Mouse (Mus musculus) hindbrain, embryonic 14.5 days (tissue): ENCODE data around the gene Wwox. TPM values are rescaled to one million over a fixed set of nuclear protein-coding genes. Genes with fewer than 3 reads are reported as not detected.

Experiments used
- ATAC-seq: fragments of 200-750 bp; cut with Nextera tagmentation; 2 replicates; pipeline ENCODE4 v1.8.0; 2017; ENCODE audit warnings: moderate number of reproducible peaks, mild to moderate bottlenecking, moderate TSS enrichment, moderate library complexity; ENCODE audit not compliant: low FRiP score
- DNase-seq: peaks from one replicate; pipeline ENCODE4 v3.0.0-alpha.2; 2015; ENCODE audit warnings: low spot score
- H3K27ac ChIP-seq: fragments of 300-500 bp; sonication (generic); 2 replicates; pipeline ENCODE4 v1.5.1; 2014; ENCODE audit warnings: mild to moderate bottlenecking, moderate library complexity
- H3K27me3 ChIP-seq: fragments of 300-500 bp; sonication (generic); 2 replicates; pipeline ENCODE4 v1.6.1; 2014; ENCODE audit warnings: mild to moderate bottlenecking, low read length, mixed read lengths; ENCODE audit not compliant: control insufficient read depth, insufficient read depth
- H3K36me3 ChIP-seq: fragments of 300-500 bp; sonication (generic); replicated peaks from 2 replicates; pipeline ENCODE4 v1.6.1; 2014; ENCODE audit not compliant: control insufficient read depth, insufficient read depth
- H3K4me1 ChIP-seq: fragments of 300-500 bp; sonication (generic); replicated peaks from 2 replicates; pipeline ENCODE4 v1.6.1; 2014; ENCODE audit warnings: antibody characterized with exemption, low read length, mixed read lengths; ENCODE audit not compliant: control insufficient read depth, insufficient read depth
- H3K4me2 ChIP-seq: fragments of 300-500 bp; sonication (generic); replicated peaks from 2 replicates; pipeline ENCODE4 v1.6.1; 2014; ENCODE audit warnings: mild to moderate bottlenecking, moderate library complexity
- H3K4me3 ChIP-seq: fragments of 300-500 bp; sonication (generic); replicated peaks from 2 replicates; pipeline ENCODE4 v1.5.1; 2014; ENCODE audit warnings: mild to moderate bottlenecking, low read length
- H3K9ac ChIP-seq: fragments of 300-500 bp; sonication (generic); 2 replicates; pipeline ENCODE4 v1.6.1; 2014
- H3K9me3 ChIP-seq: fragments of 300-500 bp; sonication (generic); 2 replicates; pipeline ENCODE4 v1.6.1; 2016; ENCODE audit warnings: low read length; ENCODE audit not compliant: control insufficient read depth
- WGBS: fragments of 180-500 bp; shearing (Covaris S2); extraction: QIAGEN DNeasy Blood & Tissue Kit; methylation state at CpG from one replicate; pipeline ENCODE4 v1.1.7; 2014; 5-methylcytosine and 5-hydroxymethylcytosine counted together
- polyA plus RNA-seq: library from polyadenylated mRNA; unstranded; fragments of >200 nt; fragmentation: Nextera tagmentation; extraction: Ambion mirVana; gene quantifications from 2 replicates; pipeline ENCODE4 v1.2.1, GENCODE M21; 2014

Gene Wwox
- polyA plus RNA-seq, 1 experiment from 2014 or later, result 12.7 TPM

DNA sequence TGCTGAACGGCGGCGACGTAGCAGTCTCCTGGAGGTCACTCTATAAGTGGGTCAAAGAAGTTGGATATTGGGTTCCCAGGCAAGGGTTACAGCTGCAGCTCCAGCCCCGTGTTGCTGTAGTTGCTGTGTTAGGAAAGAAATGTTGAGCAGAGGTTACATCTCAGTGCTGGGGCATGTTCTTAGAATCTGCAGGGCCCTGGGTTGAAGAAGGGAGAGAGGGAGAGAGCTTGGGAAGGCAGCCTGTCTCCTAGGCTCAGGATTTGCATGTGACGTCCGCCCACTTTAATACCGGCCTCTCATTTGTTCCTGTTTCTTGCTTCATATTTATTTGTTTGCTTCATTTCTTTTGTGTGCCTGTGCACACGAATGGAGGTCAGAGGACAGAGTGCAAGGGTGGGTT lies 410.0 kb downstream of the Wwox start:
- Histone ChIP-seq H3K27ac (no peak overlapping the region), H3K4me3 (no peak overlapping the region), H3K4me1 (peaks cover 17% of the 10 kb centered on the region), H3K9me3 (no peaks in the 10 kb centered on the region), H3K4me2 (no peak overlapping the region), H3K36me3 (no peaks in the 10 kb centered on the region), H3K27me3 (no peaks in the 10 kb centered on the region), H3K9ac (no peak overlapping the region)
- DNase-seq (no peak), ATAC-seq (no peak)
- WGBS, result 57% methylated on average over 9 of the region's 9 CpGs

- Histone ChIP-seq H3K9me3 (no peaks in the 10 kb centered on the region), H3K27ac (no peak overlapping the region), H3K4me3 (no peak overlapping the region), H3K4me1 (peaks cover 17% of the 10 kb centered on the region), H3K4me2 (no peak overlapping the region), H3K27me3 (no peaks in the 10 kb centered on the region), H3K9ac (no peak overlapping the region), H3K36me3 (no peaks in the 10 kb centered on the region)
- WGBS, result 40% methylated on average over 15 of the region's 15 CpGs
- DNase-seq (no peak), ATAC-seq (no peak; the same call in 1 of the 2 replicates)
These were observed 410.8 kb downstream of the Wwox start for GRCm38 (mm10) chr8:114850014-114850870.

- H3K27ac ChIP-seq, result no peak overlapping the region
- H3K27me3 ChIP-seq, result no peaks in the 10 kb centered on the region
- H3K9ac ChIP-seq, result no peak overlapping the region
- H3K4me2 ChIP-seq, result no peak overlapping the region
- H3K9me3 ChIP-seq, result no peaks in the 10 kb centered on the region
- H3K4me3 ChIP-seq, result no peak overlapping the region
- DNase-seq, result no peak
- H3K36me3 ChIP-seq, result no peaks in the 10 kb centered on the region
- WGBS, result 84% methylated on average over 4 of the region's 4 CpGs
- peaks cover 12% of the 10 kb centered on the region for H3K4me1 ChIP-seq
- no peak for ATAC-seq
These were observed 414.3 kb downstream of the Wwox start for GRCm38 (mm10) chr8:114853765-114854164.

DNA sequence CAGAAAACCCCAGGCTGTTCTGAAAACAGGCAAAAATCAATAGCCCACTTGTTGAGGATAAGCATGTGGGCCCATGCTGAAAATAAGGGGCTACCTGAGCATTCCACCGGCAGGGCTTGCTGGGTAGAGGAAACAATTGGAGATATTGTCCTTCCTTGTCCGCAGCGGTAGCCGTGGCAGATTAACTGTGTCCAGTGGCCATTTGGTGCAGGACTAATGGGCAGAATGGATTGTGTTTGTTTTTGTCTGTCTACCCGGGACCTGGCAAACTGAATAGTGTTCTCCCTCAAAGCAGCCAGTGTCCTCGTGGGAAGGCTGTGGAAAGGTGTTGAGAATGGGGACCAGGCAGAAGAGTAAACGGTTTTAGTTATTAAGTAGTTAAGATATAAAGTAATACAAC lies 416.4 kb downstream of the Wwox start:
- ATAC-seq (no peak), DNase-seq (no peak)
- Histone ChIP-seq H3K4me1 (peaks cover 9% of the 10 kb centered on the region), H3K9ac (no peak overlapping the region), H3K4me3 (no peak overlapping the region), H3K36me3 (no peaks in the 10 kb centered on the region), H3K27ac (no peak overlapping the region), H3K9me3 (no peaks in the 10 kb centered on the region), H3K27me3 (no peaks in the 10 kb centered on the region), H3K4me2 (no peak overlapping the region)
- WGBS, result 12% methylated on average over 7 of the region's 7 CpGs

GRCm38 (mm10) chr8:114865911-114866310 lies 426.5 kb downstream of the Wwox start:
- Histone ChIP-seq H3K27me3 (no peaks in the 10 kb centered on the region), H3K4me3 (no peak overlapping the region), H3K4me1 (no peaks in the 10 kb centered on the region), H3K36me3 (no peaks in the 10 kb centered on the region), H3K9me3 (no peaks in the 10 kb centered on the region), H3K4me2 (no peak overlapping the region), H3K27ac (no peak overlapping the region), H3K9ac (no peak overlapping the region)
- ATAC-seq, result no peak
- DNase-seq, result no peak
- WGBS, result 27% methylated on average over 3 of the region's 3 CpGs

DNA sequence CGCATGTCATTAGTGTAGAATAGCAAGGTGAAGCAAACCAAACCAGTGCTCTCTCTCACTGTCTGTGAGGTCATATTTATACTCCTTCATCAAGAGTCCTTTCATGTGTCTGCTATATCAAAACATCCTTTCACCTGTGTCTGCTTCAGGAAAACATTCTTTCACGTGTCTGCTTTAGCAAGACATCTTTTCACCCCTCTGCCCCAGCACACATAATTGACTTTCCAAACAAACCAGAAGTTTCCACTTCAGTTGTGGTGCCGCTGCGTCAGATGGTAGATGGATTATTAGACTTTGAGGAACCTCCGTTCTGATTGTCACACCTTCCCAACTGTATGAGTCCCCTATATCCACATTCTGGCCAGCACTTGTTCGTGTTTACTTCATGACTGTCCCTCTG lies 429.9 kb downstream of the Wwox start:
- Histone ChIP-seq H3K4me3 (no peak overlapping the region), H3K36me3 (no peaks in the 10 kb centered on the region), H3K9ac (no peak overlapping the region), H3K4me1 (no peaks in the 10 kb centered on the region), H3K27ac (no peak overlapping the region), H3K27me3 (no peaks in the 10 kb centered on the region), H3K4me2 (no peak overlapping the region), H3K9me3 (no peaks in the 10 kb centered on the region)
- 95% methylated on average over 6 of the region's 6 CpGs for WGBS
- ATAC-seq (no peak), DNase-seq (no peak)

- Histone ChIP-seq H3K4me3 (no peak overlapping the region), H3K36me3 (no peaks in the 10 kb centered on the region), H3K9ac (no peak overlapping the region), H3K27me3 (no peaks in the 10 kb centered on the region), H3K4me2 (no peak overlapping the region), H3K4me1 (no peaks in the 10 kb centered on the region), H3K27ac (no peak overlapping the region), H3K9me3 (no peaks in the 10 kb centered on the region)
- no peak for DNase-seq
- ATAC-seq, result no peak
- WGBS, result 96% methylated on average over 8 of the region's 8 CpGs
These were observed 431.0 kb downstream of the Wwox start for GRCm38 (mm10) chr8:114870410-114870809.

DNA sequence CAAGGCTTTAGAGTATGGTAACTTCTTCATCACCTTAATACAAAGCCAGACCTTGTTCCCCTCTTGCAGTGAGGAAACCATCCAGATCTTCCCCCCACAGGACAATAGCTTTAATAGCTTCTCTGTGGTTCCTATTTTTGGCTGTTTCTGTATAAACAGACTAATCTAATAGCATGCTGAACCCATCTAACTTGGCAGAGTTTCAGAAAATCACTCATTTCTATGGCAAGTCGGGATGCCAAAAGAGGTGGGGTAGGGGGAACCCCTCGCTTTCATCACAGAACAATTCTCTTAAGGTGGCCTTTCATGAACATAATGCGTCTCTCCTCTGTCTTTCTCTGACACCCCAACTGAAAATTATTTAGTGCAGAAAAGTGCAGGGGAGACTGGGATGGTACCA lies 433.0 kb downstream of the Wwox start:
- Histone ChIP-seq H3K4me2 (no peak overlapping the region), H3K36me3 (no peaks in the 10 kb centered on the region), H3K9ac (no peak overlapping the region), H3K4me1 (peaks cover 5% of the 10 kb centered on the region; the same call in 1 of the 2 replicates), H3K27ac (no peak overlapping the region), H3K4me3 (no peak overlapping the region), H3K27me3 (no peaks in the 10 kb centered on the region), H3K9me3 (no peaks in the 10 kb centered on the region)
- no peak for ATAC-seq
- 57% methylated on average over 3 of the region's 3 CpGs for WGBS
- peak; percentile 63 for DNase-seq

DNA sequence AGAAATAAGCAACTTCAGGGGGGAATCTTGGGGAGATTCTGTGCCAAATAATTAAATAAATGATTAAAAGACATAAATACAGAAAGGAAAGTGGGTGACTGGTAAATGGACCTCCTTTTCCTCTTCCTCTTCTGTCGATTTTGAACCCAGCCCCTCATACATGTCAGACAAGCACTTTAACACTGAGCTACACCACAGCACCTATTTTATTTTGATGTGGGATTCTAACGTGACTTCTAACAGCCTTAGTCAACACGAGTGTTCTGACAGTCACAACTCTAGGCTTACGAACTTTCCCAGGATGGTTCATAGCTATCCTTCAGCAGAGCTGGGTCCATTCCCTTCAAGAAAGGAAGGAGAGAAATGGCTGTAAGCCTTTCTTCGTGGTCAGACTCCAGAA lies 435.7 kb downstream of the Wwox start:
- Histone ChIP-seq H3K27me3 (no peaks in the 10 kb centered on the region), H3K27ac (no peak overlapping the region), H3K4me3 (no peak overlapping the region), H3K9me3 (no peaks in the 10 kb centered on the region), H3K36me3 (no peaks in the 10 kb centered on the region), H3K4me2 (no peak overlapping the region), H3K4me1 (peaks cover 5% of the 10 kb centered on the region; the same call in 1 of the 2 replicates), H3K9ac (no peak overlapping the region)
- DNase-seq (no peak), ATAC-seq (no peak)
- WGBS, result 88% methylated on average over 5 of the region's 5 CpGs
